Mouse (Mus musculus) heart, postnatal 10 days (tissue): ENCODE measurements around the gene BC051142. TPM values are rescaled to one million over a fixed set of nuclear protein-coding genes. Genes with fewer than 3 reads are reported as not detected.
A peak's percentile ranks its signal among the peaks of the same experiment; 100 is the strongest.
"Not testable (repeated sequence)": the region's sequence is repeated elsewhere in the genome, so short reads cannot be mapped to it uniquely, and the experiment has no call there.

Source experiments
- DNase-seq, 2 experiments: peaks; one replicate each; pipeline ENCODE4 v3.0.0; 2021
- intact Hi-C: fragments of 180-260 bp; cut with DNase I; formaldehyde crosslinking; loops from one replicate; pipeline ENCODE4 v1.15.1; 2025
- total RNA-seq, 2 experiments: library from RNA; stranded (reverse); gene quantifications; 2 replicates each; pipeline ENCODE4 v1.2.3; 2021

Gene BC051142
- total RNA-seq, 2 experiments from 2014 or later = not detected

GRCm38 (mm10) chr17:34397357-34397756, 1.3 kb upstream of the BC051142 start:
- intact Hi-C loops = no loop called here
- no peak for DNase-seq

- intact Hi-C loops = no loop called here
- peak; percentile 78 to 79 for DNase-seq
Observed at GRCm38 (mm10) chr17:34398058-34398710, 436 bp upstream of the BC051142 start.

DNA sequence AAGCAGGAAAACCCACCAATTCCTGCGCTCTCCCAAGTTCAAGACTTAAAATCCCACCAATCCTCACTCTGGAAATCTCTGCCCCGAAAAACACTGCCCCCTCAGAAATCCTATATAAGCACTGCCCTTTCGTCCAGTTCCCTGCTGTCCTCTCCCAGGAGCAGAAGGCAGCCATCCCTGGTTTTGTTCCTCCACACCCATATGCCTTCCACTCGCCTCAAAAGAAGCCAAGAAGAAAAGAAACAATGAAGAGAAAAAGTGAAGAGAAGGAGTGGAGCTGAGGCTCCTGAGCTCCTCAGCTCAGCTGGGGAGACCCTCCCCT, 735 bp downstream of the BC051142 start:
- no peak for DNase-seq
- intact Hi-C loops = no loop called here

- peak; percentile 46 to 71 for DNase-seq
- intact Hi-C loops = loop anchor here (1.0 to 5.0 kb wide), 2 partner anchors 23 to 164 kb away; no protein-coding TSS in a partner anchor
Observed at GRCm38 (mm10) chr17:34411117-34411516, 12.5 kb downstream of the BC051142 start.

DNA sequence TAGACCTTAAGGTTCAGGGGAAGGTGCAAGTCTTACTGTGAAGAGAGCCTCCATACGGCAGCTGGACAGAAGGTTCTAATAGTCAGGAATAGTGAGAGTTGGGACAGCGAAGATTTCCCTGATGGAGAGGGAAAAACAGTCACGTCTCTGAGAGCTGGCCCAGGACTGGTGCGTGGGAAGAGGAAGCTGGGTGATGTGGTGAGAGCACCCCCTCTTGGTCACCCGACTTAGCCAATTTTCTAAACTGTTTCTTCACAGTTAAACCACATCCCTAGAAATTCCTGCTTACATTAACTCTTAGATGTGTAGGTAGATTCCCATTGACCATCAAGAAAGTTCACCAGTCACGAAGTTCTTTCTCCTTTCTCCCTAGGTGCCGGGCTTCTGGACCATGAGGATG, 21.4 kb downstream of the BC051142 start:
- no peak for DNase-seq
- intact Hi-C loops = no loop called here

DNA sequence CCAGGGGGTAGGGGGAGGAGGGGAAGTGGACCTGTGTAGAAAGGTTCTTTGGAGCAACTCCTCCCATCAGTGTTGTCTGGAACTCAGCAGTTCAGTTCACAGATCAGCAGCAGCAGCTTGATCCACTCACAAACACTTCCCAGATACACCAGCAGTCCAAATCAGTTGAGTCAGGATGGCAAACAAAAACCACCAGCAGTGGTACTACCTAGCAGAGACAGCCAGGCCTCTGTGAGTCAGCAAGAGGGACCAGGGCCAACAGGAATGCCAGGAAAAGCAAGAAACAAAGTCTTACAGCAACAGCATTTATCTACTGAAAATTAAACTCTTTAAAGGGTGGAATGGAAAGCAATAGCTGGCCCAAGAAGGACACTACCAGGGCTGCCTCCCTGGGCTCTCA, 29.0 kb downstream of the BC051142 start:
- intact Hi-C loops = no loop called here
- no peak for DNase-seq

DNA sequence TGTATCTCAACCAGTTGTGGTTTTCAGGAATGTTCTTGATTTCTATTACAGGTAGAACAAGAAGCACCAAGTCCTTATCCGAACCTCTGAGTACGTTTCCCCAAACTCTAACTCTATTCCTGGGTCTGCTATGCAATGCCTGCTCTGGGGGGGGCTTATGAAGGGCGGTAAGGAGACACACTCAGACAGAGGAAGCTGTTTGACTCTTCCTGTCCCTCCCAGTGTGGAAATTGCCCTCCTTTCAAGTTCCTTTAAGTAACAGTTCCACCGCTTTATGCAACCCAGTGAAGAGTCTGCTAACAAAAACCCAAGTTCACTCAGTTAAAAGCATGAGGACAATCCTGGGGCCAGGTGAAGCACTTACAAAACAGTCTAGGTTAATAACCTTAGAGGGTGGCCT, 38.5 kb downstream of the BC051142 start:
- DNase-seq = peak in 1 of 2 experiments; percentile 15
- intact Hi-C loops = no loop called here

GRCm38 (mm10) chr17:34437606-34438005, 39.0 kb downstream of the BC051142 start:
- intact Hi-C loops = no loop called here
- DNase-seq = peak in 1 of 2 experiments; percentile 9

- intact Hi-C loops = no loop called here
- no peak for DNase-seq
Observed at GRCm38 (mm10) chr17:34438588-34438987, 40.0 kb downstream of the BC051142 start.

GRCm38 (mm10) chr17:34439795-34440194, 41.2 kb downstream of the BC051142 start:
- intact Hi-C loops = loop anchor here (1.0 to 2.0 kb wide), 2 partner anchors 115 to 180 kb away; no protein-coding TSS in a partner anchor
- DNase-seq = peak in 1 of 2 experiments; percentile 24

DNA sequence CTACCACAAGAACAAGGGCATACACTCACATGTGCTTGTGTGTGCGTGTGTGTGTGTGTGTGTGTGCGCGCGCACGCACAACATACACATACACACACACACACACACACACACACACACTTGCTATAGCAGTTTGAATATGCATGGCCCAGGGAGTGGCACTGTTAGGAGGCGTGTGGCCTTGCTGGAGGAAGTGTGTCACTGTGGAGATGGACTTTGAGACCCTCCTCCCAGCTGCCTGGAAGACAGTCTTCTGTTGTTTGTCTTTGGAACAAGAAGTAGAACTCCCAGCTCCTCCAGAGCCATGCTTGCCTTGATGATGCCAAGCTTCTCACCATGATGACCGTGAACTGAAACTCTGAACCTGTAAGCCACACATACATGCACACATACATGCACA, 43.4 kb downstream of the BC051142 start:
- intact Hi-C loops = loop anchor here (2.0 kb wide), 1 partner anchor 113 kb away; no protein-coding TSS in a partner anchor
- DNase-seq = no peak

- no peak for DNase-seq
- intact Hi-C loops = no loop called here
Observed at GRCm38 (mm10) chr17:34448473-34449041, 49.9 kb downstream of the BC051142 start.

DNA sequence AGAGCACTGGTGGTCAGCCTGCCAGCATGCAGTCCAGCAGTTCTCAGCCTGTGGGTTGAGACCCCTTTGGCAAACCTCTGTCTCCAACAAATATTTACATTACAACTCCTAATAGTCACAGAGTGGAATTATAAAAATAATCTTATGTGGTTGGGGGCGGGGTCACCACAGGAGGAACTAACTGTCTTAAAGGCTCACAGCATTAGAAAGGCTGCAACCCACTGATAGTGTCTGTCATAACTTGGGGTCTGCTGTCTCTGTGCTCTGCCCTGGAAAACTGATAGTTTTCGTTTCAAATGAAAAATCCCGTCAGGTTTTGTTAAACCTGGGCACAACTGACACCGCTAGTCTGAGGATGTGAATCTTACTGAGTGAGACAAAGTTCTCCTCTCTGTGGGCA, 59.0 kb downstream of the BC051142 start:
- DNase-seq = no peak
- intact Hi-C loops = no loop called here

DNA sequence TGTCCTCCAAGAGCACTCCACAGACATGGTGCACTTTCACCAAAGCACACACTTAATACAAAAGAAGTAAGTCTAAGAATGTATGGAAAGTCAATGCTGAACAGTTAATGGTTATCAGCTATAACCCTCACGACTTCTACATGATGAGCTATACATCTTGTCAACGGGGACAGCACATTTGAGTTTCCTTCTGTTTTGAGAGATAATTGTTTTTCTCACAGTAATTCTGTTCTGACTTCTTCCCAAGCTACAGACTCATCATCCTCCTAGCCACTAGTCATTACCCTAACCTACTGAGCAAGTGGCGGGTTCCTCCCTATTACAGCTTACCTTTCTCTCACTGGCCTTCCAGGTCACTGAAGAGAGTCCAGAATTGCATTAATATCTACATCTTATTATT, 60.6 kb downstream of the BC051142 start:
- DNase-seq = no peak
- intact Hi-C loops = no loop called here

GRCm38 (mm10) chr17:34465906-34466305, 67.3 kb downstream of the BC051142 start:
- DNase-seq, intact Hi-C loops: not testable (repeated sequence)

DNA sequence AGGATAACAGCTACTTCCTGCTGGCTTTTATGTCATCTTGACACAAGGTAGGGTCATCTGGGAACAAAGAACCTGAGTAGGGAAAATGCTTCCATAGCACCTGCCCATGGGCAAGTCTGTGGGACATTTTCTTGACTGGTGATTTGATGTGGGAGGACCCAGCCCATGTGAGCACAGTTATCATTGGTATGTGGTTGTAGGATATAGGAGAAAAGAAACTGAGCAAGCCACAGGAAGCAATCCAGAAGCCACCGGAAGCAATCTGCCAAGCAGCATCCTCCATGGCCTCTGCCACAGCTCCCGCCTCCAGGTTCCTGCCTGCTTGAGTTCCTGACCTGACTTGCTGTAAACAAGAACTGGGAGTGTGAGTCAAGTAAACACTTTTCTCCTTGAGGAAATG, 71.9 kb downstream of the BC051142 start:
- DNase-seq = no peak
- intact Hi-C loops = no loop called here

- intact Hi-C loops = no loop called here
- DNase-seq = no peak
Observed at GRCm38 (mm10) chr17:34475060-34475459, 76.4 kb downstream of the BC051142 start.

GRCm38 (mm10) chr17:34476427-34476826, 77.8 kb downstream of the BC051142 start:
- intact Hi-C loops = no loop called here
- no peak for DNase-seq

DNA sequence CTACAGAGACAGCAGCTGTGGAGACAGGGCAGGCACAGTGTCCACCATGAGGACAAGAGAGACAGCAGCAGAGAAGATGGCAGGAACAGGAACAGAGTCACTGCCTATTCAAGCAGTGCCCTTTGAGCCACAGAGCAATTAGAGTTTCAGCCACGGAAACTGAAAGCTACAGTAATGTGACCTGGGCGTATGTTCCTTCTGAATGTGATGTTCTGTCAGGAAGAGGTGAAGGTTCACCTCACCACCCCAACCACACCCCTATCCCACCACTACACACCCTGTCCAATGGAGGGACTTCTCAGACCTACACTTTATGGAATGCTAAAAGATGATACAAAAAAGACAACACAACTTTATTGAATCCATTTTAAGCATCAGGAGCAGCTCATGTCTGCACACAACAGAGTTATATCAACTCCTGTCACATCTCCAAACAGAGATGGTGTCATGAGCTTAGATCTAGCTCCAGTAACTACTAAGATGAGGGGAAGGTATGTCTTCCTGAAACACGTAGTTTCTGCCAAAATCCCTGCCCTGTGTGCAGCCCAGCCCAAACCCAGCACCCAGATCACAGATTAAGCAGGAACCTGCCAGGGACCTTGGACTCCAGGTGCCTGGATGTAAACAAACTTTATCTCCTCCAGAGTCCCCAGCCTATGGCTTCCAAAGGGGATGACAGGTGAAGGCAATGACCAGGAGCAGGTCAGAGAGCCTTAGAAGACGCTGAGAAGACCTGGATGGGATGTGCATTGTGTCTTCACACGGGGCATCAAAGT, 78.8 kb downstream of the BC051142 start, which contains the start of gene Btnl4:
Btnl4 (minus strand) TSS at position 81 of the 776 bp plus-strand sequence.
- DNase-seq, intact Hi-C loops: not testable (repeated sequence)

GRCm38 (mm10) chr17:34492796-34493195, 94.2 kb downstream of the BC051142 start:
- intact Hi-C loops = no loop called here
- no peak for DNase-seq

- intact Hi-C loops, DNase-seq: not testable (repeated sequence)
Observed at GRCm38 (mm10) chr17:34495156-34495555, 96.5 kb downstream of the BC051142 start.

GRCm38 (mm10) chr17:34496539-34496938, 97.9 kb downstream of the BC051142 start:
- intact Hi-C loops = no loop called here
- DNase-seq = no peak
